7 mouse cellular contexts compared by ENCODE assay signal in genomic region chr10:81041458-81042175, GRCm38 (mm10). TPM values are rescaled to one million over a fixed set of nuclear protein-coding genes. Genes with fewer than 3 reads are reported as not detected.
DNase-seq lines count a peak whose midpoint lies in the region; ATAC-seq lines count a peak whose summit lies in the region.

No protein-coding gene starts in this region.

- ATAC-seq in embryonic facial prominence, embryonic 11.5 days (replicated peaks; ENCODE audit: insufficient number of reproducible peaks, low FRiP score, low TSS enrichment, low read depth), result no peak

- H3K9me3 ChIP-seq in embryonic facial prominence, embryonic 11.5 days (replicated peaks; ENCODE audit: control insufficient read depth, low read length), result no peaks in the 10 kb centered on the region

- H3K27me3 ChIP-seq in embryonic facial prominence, embryonic 11.5 days (ENCODE audit: control insufficient read depth, insufficient read depth, low read length), result no peaks in the 10 kb centered on the region

- WGBS in embryonic facial prominence, embryonic 11.5 days, result 32% methylated on average over 13 of the region's 13 CpGs

- no peak overlapping the region for H3K9ac ChIP-seq in embryonic facial prominence, embryonic 11.5 days (replicated peaks; ENCODE audit: low read length)

- DNase-seq in urinary bladder, postnatal 14 days (ENCODE audit: low spot score), result peak; percentile 71
- DNase-seq in urinary bladder, adult 2 months (ENCODE audit: low spot score), result no peak
- DNase-seq in adrenal gland, postnatal 25 days, result peak; percentile 70
- peak; percentile 76 for DNase-seq in embryonic facial prominence, embryonic 11.5 days (ENCODE audit: low spot score)
- peak; percentile 69 for DNase-seq in kidney, adult 9 months
- DNase-seq in lung, adult 18-20 months, result peak; percentile 60 to 64
- DNase-seq in right cerebral cortex, postnatal 4 days, result peak; percentile 78

- H3K4me1 ChIP-seq in embryonic facial prominence, embryonic 11.5 days (ENCODE audit: control insufficient read depth, insufficient read depth, low read length), result no peaks in the 10 kb centered on the region

- no peak overlapping the region for H3K4me2 ChIP-seq in embryonic facial prominence, embryonic 11.5 days (ENCODE audit: low read depth, low read length)

- peaks cover 11% of the 10 kb centered on the region for H3K36me3 ChIP-seq in embryonic facial prominence, embryonic 11.5 days (replicated peaks; ENCODE audit: control insufficient read depth, insufficient read depth, low read depth, low read length)

- H3K27ac ChIP-seq in embryonic facial prominence, embryonic 11.5 days (replicated peaks; ENCODE audit: low read depth, low read length), result no peak overlapping the region

- H3K4me3 ChIP-seq in embryonic facial prominence, embryonic 11.5 days (ENCODE audit: low read depth, low read length), result no peak overlapping the region

RNA-seq across cellular contexts. Expression of gene Slc39a3, which starts 4.4 kb away (rescaled TPM):
- 25.3 and 29.3 TPM in 2 replicates for polyA plus RNA-seq in urinary bladder, adult 2 months (2012; rRNA removed)
- 45.1 and 80.7 TPM in 2 replicates for total RNA-seq in adrenal gland, postnatal 25 days (2021)
- 6.7 and 7.2 TPM in 2 replicates for polyA plus RNA-seq in embryonic facial prominence, embryonic 11.5 days (2014; fragmentation: Nextera tagmentation; extraction: Ambion mirVana)

RNA-seq across cellular contexts. Expression of gene Diras1, which starts 16.2 kb away (rescaled TPM):
- 0.12 and 0.17 TPM in 2 replicates for polyA plus RNA-seq in urinary bladder, adult 2 months (2012; rRNA removed)
- 1.9 and 2.9 TPM in 2 replicates for total RNA-seq in adrenal gland, postnatal 25 days (2021)
- 1.3 and 1.4 TPM in 2 replicates for polyA plus RNA-seq in embryonic facial prominence, embryonic 11.5 days (2014; fragmentation: Nextera tagmentation; extraction: Ambion mirVana)

RNA-seq across cellular contexts. Expression of gene Sgta, which starts 18.4 kb away (rescaled TPM):
- polyA plus RNA-seq in urinary bladder, adult 2 months (2012; rRNA removed), result 90.0 and 93.9 TPM in 2 replicates
- total RNA-seq in adrenal gland, postnatal 25 days (2021), result 198 and 223 TPM in 2 replicates
- polyA plus RNA-seq in embryonic facial prominence, embryonic 11.5 days (2014; fragmentation: Nextera tagmentation; extraction: Ambion mirVana), result 193 and 218 TPM in 2 replicates

RNA-seq across cellular contexts. Expression of gene Gng7, which starts 26.9 kb away (rescaled TPM):
- 4.2 and 5.4 TPM in 2 replicates for polyA plus RNA-seq in urinary bladder, adult 2 months (2012; rRNA removed)
- total RNA-seq in adrenal gland, postnatal 25 days (2021), result 4.5 and 7.8 TPM in 2 replicates
- 4.8 and 5.4 TPM in 2 replicates for polyA plus RNA-seq in embryonic facial prominence, embryonic 11.5 days (2014; fragmentation: Nextera tagmentation; extraction: Ambion mirVana)

RNA-seq across cellular contexts. Expression of gene Thop1, which starts 28.2 kb away (rescaled TPM):
- polyA plus RNA-seq in urinary bladder, adult 2 months (2012; rRNA removed), result 21.7 and 22.7 TPM in 2 replicates
- total RNA-seq in adrenal gland, postnatal 25 days (2021), result 54.3 and 80.2 TPM in 2 replicates
- 56.0 and 56.3 TPM in 2 replicates for polyA plus RNA-seq in embryonic facial prominence, embryonic 11.5 days (2014; fragmentation: Nextera tagmentation; extraction: Ambion mirVana)
